Mouse (Mus musculus) brain, embryonic 14.5 days (tissue): ENCODE measurements around the gene Unc45b. TPM values are rescaled to one million over a fixed set of nuclear protein-coding genes. Genes with fewer than 3 reads are reported as not detected.

ENCODE experiments used
- DNase-seq: peaks from one replicate; pipeline ENCODE4 v3.0.0-alpha.2; 2011; ENCODE audit warnings: low read depth
- CTCF ChIP-seq: fragments of 200-500 bp; IDR thresholded peaks from 2 replicates; pipeline ENCODE4 v1.5.1; 2012; ENCODE audit warnings: inconsistent platforms, mild to moderate bottlenecking, moderate library complexity, borderline replicate concordance; ENCODE audit not compliant: insufficient read depth, insufficient read length; ENCODE audit errors: extremely low read depth
- POLR2A ChIP-seq: fragments of 200-500 bp; IDR thresholded peaks from 2 replicates; pipeline ENCODE4 v1.6.1; 2012; ENCODE audit warnings: mild to moderate bottlenecking, inconsistent platforms, borderline replicate concordance; ENCODE audit not compliant: poor library complexity, insufficient read depth, insufficient read length, severe bottlenecking; ENCODE audit errors: extremely low read depth
- polyA plus RNA-seq: library from polyadenylated mRNA; depleted of rRNA; stranded (reverse); fragments of >200 nt; gene quantifications from 2 replicates; pipeline ENCODE4 v1.2.3, GENCODE M21; 2012

Gene Unc45b
- polyA plus RNA-seq, 1 experiment = 1.5 TPM

DNA sequence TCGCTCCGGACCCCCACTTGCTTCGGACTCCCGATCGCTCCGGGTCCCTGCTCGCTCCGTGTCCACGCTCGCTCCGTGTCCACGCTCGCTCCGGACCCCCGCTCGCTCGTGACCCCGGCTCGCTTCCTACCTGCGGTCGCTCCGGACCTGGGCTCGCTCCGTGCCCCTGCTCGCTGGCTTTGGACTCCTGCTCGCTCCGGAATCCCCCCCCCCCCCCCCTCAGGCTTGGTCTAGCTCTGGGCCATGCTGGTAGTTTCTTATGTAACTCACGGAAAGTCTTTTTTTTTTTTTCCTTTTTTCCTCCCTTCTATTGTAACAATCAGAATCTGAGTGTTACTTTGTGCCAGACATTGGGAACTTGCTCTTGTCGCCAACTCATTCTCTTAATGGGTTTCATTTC is 22.8 kb downstream of the Unc45b start:
- TF ChIP-seq POLR2A = no peak
- TF ChIP-seq CTCF = no peak
- no peak for DNase-seq

DNA sequence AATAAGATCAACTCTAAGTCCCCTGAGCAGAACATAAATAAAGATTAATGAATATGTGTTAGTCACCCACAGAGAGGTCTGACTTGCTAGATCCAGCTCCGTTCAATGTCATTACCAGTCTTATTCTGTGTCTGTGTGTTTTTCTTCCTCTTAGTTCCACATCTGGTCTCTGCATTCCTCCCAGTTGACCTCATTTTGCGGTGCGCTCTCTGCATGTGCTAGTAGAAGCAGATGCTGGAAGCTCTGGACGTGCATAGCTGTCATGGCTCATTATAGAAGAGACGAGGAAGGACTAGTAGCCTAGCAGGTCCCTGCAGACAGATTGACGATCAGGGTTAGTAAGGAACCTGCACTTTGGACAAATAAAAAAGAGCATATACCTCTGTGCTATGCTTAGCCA is 33.0 kb downstream of the Unc45b start:
- TF ChIP-seq CTCF (no peak), POLR2A (no peak)
- DNase-seq = no peak

DNA sequence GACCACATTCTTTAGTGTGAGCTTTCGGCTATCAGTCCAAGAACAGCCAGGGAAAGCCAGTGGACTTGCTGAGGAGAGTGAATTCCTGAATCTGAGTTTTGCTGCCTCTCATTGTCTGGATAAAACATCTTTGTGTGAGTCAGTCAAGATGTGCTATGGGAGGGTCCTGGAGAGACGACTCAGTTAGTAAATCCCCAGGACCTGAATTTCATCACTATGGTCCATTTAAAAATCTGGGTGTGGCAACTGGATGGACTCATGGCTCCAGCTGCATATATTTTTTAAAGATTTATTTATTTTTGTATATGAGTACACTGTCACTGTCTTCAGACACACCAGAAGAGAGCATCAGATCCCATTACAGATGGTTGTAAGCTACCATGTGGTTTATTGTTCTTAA is 35.3 kb downstream of the Unc45b start:
- TF ChIP-seq POLR2A (no peak), CTCF (no peak)
- no peak for DNase-seq

DNA sequence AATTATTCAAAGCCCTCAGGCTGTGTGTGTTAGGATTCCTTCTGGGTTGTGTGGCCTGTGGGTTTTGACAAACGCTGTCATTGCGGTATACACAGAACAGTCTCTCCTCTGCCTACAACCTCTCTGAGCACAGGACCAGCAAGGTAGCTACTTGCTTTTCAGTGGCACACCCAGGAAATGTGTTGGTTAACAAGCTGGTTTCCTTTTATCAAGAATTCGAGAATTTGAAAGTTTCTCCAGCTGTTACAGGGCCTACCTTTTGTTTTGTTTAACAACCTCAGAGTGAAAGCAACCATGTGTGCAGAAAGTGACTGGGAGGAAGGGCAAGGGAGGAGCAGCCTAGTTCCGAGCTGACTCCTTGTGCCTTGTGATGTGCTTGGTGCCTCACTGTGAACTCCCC is 37.1 kb downstream of the Unc45b start:
- TF ChIP-seq CTCF (no peak), POLR2A (no peak)
- no peak for DNase-seq

DNA sequence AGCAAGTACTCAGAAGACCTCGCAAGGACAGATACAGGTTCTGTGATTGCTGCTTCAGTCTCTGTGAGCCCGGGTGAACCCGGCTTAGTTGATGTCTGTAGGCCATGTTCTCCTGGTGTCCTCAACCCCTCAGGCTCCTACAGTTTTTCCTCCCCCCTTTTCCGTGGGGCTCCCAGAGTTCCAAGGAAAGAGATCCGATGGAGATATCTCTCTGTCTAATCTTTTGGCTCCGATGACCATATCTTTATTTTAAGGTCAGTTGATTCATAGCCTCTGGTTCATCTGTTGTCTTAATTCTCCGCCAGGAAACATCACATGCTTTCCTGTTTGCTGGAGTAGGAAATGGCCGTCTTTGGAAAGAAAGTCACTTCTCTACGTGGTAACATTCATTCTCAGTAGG is 38.7 kb downstream of the Unc45b start:
- no peak for DNase-seq
- no peak for TF ChIP-seq CTCF

DNA sequence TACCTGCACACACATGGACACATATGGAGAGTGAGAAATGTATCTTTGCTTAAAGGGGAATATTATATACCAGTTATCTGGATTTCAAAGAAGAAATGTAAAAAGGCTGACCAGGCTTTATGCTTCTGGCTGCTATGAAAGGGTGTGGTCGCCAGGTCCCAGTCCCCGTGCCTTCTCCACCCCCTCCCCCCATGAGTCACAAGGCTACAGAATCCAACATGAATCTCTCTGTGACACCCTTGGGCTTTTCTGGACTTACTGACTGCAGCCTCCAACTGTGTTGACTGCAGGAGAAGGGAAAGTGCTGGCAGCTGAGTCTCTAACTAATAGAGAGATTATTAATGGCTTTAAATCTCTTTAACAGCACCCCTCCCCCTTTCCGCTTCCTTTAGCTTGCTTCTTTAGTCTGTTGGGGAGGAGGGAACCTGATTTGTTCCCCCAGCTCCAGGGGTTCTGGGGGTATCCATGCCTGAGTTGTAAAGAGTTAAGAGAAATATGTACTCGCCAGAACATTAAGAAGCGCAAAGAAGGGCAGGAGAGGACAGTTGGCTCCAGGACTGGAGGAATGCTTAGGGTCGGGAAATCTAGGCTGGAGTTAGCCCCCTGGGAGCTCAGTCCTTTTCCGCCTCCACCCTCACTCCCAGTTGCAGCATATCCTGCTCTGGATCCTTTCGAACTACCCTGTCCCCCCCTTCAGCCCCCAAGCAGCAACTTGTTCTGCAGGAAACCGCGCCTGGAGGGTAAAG is 40.6 kb downstream of the Unc45b start, which contains the start of gene Slfn5:
Gene Slfn5 (plus strand): TSS at position 614 of the 746 bp plus-strand sequence.
- TF ChIP-seq CTCF (no peak), POLR2A (no peak)
- DNase-seq = no peak

DNA sequence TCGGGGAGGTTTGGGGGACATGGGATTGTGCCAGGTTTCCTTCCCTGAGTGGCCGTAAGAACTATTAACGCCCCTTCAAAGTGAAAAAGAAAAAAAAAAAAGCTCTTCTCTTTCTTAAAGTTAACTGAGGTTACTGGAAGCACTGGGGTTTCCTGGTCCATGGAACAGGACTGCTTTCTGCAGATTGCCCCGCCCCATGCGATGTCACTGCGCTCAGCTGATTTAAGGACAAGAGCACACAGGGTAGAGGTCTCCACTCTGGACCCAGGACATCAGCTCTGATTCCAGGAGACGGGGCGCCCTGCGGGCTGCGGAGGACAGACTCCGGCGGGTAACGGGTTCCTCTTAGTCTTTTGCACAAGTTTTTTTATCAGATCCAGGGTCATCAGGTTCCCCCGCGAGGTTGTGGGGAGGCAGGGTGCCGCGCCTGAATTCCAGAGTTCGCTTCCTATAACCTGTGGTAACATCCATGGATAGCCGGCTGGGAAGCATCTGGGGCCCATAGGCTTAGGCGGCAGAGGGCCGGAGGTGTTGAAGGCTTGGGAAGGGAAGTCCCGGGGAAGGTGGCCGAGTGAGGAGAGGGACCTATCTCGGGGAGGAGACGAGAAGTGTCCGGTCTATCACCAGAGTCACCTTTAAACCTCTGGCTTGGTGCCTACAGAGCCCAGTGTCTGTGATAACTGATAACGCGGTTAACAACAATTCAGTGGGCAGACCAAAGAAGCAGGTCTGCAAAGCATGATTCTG is 41.7 kb downstream of the Unc45b start:
- TF ChIP-seq CTCF = no peak
- TF ChIP-seq POLR2A = no peak
- peak; percentile 6 for DNase-seq

DNA sequence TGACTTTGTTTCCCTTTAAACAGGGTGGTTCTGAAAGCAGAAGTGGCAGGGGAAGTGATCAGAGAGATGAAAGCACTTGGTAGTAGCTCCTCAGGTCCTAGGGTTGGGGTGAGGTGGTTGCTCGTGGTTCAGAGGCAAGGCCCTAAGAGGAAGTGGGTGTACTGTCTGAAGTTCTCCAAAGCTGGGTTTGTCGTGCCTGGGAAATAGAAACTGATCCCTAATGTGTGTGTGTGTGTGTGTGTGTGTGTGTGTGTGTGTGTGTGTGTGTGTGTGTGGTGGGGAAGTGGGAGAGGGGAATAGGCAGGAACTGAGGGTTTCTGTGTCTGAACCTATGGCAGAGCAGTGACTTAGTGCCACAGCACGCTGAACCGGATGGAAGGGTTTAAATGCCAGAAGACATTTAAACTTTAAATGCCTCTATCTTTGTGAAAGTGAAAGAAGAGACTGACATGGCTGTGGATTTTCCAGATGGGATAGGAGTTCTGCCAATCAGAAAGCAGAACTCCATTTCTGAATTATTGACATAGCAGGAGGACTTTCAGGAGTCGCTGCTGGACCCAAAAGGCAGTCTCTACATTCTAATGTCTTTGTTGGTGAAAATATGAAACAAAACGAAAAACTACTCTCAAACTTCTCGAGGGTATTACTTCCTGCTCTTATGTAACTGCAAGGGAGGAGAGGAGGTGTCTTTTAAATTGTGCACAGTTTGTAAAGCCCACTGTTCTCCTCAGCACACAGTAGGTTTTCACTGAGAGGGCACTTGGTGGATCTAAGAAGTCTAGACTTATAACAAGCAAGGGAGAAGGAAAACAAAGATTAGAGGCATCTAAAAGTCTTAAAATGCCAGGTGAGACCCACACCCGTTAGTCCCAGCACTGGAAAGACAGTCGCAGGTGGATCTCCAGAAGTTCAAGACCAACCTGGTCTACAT is 42.5 kb downstream of the Unc45b start:
- no peak for DNase-seq
- TF ChIP-seq CTCF (no peak), POLR2A (no peak)

DNA sequence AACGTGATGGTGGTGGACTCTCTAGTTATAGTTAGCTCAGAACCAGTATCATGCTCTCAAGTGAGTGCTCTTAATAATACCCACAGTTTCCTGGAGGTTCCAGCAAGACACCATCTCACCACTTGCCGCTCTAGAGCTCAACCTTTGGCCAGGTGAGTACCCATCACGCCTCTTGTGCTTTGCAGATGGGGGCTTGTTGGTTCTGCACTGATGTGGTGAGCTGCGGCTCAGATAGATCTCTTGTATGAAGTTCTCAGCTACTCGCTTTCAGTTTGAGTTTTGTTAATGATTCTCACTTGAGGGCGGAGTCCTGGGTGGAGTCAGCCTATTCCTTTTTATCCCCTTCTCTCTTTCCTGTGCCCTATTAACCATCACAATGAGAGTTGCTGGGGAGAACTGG is 44.3 kb downstream of the Unc45b start:
- TF ChIP-seq CTCF = no peak
- TF ChIP-seq POLR2A = no peak
- no peak for DNase-seq

DNA sequence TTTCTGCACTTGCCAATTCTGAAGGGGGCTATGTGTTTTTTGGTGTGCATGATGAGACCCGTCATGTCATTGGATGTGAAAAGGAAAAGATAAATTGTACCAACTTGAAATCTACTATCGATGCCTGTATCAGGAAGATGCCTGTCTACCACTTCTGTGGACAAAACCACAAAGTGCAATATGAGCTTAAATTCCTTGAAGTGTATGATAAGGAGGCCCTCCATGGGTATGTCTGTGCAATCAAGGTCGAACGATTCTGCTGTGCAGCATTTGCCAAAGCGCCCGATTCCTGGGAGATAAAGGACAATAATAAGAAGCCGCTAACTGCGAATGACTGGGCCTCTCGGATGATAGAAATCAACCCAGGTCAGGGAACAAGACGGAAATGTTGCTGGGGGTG is 46.6 kb downstream of the Unc45b start:
- no peak for DNase-seq
- TF ChIP-seq POLR2A = no peak

DNA sequence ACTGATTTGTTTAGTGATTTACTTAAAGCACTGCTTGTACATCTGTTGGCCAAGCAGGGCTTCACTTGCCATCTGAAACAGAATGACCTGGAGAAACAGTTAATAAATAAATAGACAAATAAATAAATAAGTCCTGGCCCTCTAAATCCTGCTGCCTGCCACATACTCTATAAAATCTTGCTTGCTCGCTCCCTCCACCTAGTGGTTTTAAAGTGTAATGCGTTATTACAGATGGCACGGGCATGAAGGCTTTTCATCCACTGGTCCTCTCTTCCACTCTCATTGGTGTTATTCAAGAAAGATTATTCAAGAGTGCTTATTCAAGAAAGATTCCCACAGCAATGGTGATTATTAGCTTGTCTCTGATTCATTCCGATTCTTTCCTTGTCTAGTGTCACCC is 49.3 kb downstream of the Unc45b start:
- no peak for TF ChIP-seq POLR2A
- peak; percentile 66; the same call in 1 of the 2 replicates for TF ChIP-seq CTCF
- peak; percentile 42 for DNase-seq
